Mouse (Mus musculus): ENCODE results near the gene Cadps2. TPM values are rescaled to one million over a fixed set of nuclear protein-coding genes. Genes with fewer than 3 reads are reported as not detected.

The Cadps2 gene
- polyA plus RNA-seq, 1 experiment from 2014 or later, result 0.57 TPM

Other genes starting within 250 kb of the Cadps2 start
- gene Rnf133, start 189.1 kb downstream of the Cadps2 start, polyA plus RNA-seq (2015; fragmentation: Nextera tagmentation; extraction: Ambion mirVana), result not detected in 2 replicates
- gene Rnf148, start 184.3 kb downstream of the Cadps2 start, polyA plus RNA-seq (2015; fragmentation: Nextera tagmentation; extraction: Ambion mirVana), result not detected in 2 replicates
- not detected in 2 replicates for gene Tas2r118, start 130.6 kb upstream of the Cadps2 start, polyA plus RNA-seq (2015; fragmentation: Nextera tagmentation; extraction: Ambion mirVana)